Mouse (Mus musculus) liver, embryonic 14 days (tissue): ENCODE data around the gene Mmrn2. TPM values are rescaled to one million over a fixed set of nuclear protein-coding genes. Genes with fewer than 3 reads are reported as not detected.

ENCODE experiments used
- polyA plus RNA-seq: library from polyadenylated mRNA; depleted of rRNA; stranded (reverse); fragments of >200 nt; gene quantifications from 2 replicates; pipeline ENCODE4 v1.2.3, GENCODE M21; 2012; rRNA removed

The Mmrn2 gene
- 1.2 and 1.3 TPM in 2 replicates for polyA plus RNA-seq

GRCm38 (mm10) chr14:34375415-34375904, at the start of gene Mmrn2:
Gene Mmrn2 (plus strand): TSS chr14:34375465.

GRCm38 (mm10) chr14:34355301-34355700, 20.0 kb upstream of the Mmrn2 start, which contains the start of gene Fam25c:
Gene Fam25c (minus strand): TSS chr14:34355433.

GRCm38 (mm10) chr14:34374577-34374976, 688 bp upstream of the Mmrn2 start, which contains the start of gene Sncg:
Gene Sncg (minus strand): TSS chr14:34374789.

Other genes starting within 250 kb of the Mmrn2 start
- gene Npy4r, start 223.0 kb upstream of the Mmrn2 start, polyA plus RNA-seq, result 0.01 TPM in 1 of 2 replicates, not detected in the other
- 0.05 and 0.07 TPM in 2 replicates for gene Gprin2, start 173.8 kb upstream of the Mmrn2 start, polyA plus RNA-seq
- gene Syt15, start 155.9 kb upstream of the Mmrn2 start, polyA plus RNA-seq, result 0.44 and 0.61 TPM in 2 replicates
- gene Shld2, start 65.0 kb upstream of the Mmrn2 start, polyA plus RNA-seq, result 2.7 and 3.4 TPM in 2 replicates
- gene Glud1, start 64.7 kb upstream of the Mmrn2 start, polyA plus RNA-seq, result 171 and 203 TPM in 2 replicates
- gene Fam25c, start 20.0 kb upstream of the Mmrn2 start, polyA plus RNA-seq, result not detected in 2 replicates
- 0.12 and 0.21 TPM in 2 replicates for gene Sncg, start 676 bp upstream of the Mmrn2 start, polyA plus RNA-seq
- 3.0 and 3.2 TPM in 2 replicates for gene Bmpr1a, start 127.9 kb downstream of the Mmrn2 start, polyA plus RNA-seq
- not detected in 2 replicates for gene 9230112D13Rik, start 147.3 kb downstream of the Mmrn2 start, polyA plus RNA-seq
- gene Ldb3, start 213.2 kb downstream of the Mmrn2 start, polyA plus RNA-seq, result 0.06 and 0.88 TPM in 2 replicates
- gene Opn4, start 224.7 kb downstream of the Mmrn2 start, polyA plus RNA-seq, result not detected in 2 replicates